Mouse (Mus musculus): ENCODE data around the gene Elavl3. TPM values are rescaled to one million over a fixed set of nuclear protein-coding genes. Genes with fewer than 3 reads are reported as not detected.

Elavl3 gene
- polyA plus RNA-seq (2015; fragmentation: Nextera tagmentation; extraction: Ambion mirVana) = 3.0 and 4.4 TPM in 2 replicates

- peaks cover 24% of the 10 kb centered on the region for H3K4me1 ChIP-seq
- peaks cover 5% of the 10 kb centered on the region for H3K36me3 ChIP-seq
- no peak within 1 kb of the TSS for H3K9ac ChIP-seq
- H3K9me3 ChIP-seq (replicated peaks) = no peaks in the 10 kb centered on the region
- no peak within 1 kb of the TSS for H3K27ac ChIP-seq (replicated peaks)
- H3K4me2 ChIP-seq (replicated peaks) = peak within 1 kb of the TSS; percentile 63
- no peak for ATAC-seq (ENCODE audit: insufficient number of reproducible peaks, low FRiP score, low TSS enrichment, low read depth)
- 2% methylated on average over 23 of the region's 28 CpGs for WGBS
- H3K4me3 ChIP-seq (replicated peaks) = peak within 1 kb of the TSS; percentile 38
- H3K27me3 ChIP-seq = peaks cover 82% of the 10 kb centered on the region
Measured at GRCm38 (mm10) chr9:22051958-22052254, at the start of gene Elavl3. TSS of gene Elavl3 (minus strand) at chr9:22052023.

GRCm38 (mm10) chr9:22099922-22100321 lies 48.1 kb upstream of the Elavl3 start:
- H3K4me2 ChIP-seq (replicated peaks) = peak overlapping the region; percentile 9; the same call in 1 of the 2 replicates
- no peak for ATAC-seq (ENCODE audit: insufficient number of reproducible peaks, low FRiP score, low TSS enrichment, low read depth)

DNA sequence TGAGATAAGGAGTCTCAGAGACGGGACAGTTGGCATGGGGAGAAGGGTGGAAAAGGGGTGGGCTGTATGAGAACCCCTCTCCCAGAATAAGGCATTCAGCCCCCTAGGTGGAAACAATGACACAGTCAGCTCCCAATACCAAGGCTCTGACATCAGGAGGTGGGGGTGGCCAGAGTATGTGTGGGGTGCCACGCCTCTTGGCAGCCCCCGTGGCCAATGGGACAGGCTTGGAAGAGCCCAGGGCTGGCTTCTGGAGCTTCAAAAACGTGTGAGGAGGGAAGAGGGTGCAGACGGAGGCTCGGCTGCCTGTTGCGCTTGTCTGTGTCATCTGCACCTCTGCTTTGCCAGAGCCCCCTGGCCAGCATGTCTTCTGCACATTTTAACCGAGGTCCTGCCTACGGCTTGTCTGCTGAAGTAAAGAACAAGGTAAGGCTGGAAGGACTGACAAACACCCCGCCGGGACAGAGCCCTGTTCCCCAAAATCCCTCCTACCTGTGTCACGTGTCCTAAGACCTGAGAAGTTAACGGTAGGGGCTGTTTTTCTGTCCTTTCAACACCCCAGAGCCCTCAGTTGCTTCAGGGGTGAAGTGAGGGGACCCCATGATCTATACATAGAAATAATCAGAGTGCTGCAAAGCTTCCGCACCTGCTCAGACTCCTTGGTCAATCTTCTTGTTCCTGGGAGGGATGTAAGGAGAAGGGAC lies 47.3 kb upstream of the Elavl3 start, which contains the start of gene Cnn1:
TSS of gene Cnn1 (plus strand) at position 224 of the 704 bp plus-strand sequence.
- Histone ChIP-seq H3K27me3 (peaks cover 32% of the 10 kb centered on the region), H3K27ac (replicated peaks) (no peak within 1 kb of the TSS), H3K4me2 (replicated peaks) (peak within 1 kb of the TSS; percentile 9; the same call in 1 of the 2 replicates), H3K36me3 (no peaks in the 10 kb centered on the region), H3K4me1 (peaks cover 4% of the 10 kb centered on the region; the same call in 1 of the 2 replicates), H3K9me3 (replicated peaks) (no peaks in the 10 kb centered on the region), H3K4me3 (replicated peaks) (0 out of 2 replicates have a peak within 1 kb of the TSS, but pooled peaks have one; percentile 6), H3K9ac (no peak within 1 kb of the TSS)
- no peak for ATAC-seq (ENCODE audit: insufficient number of reproducible peaks, low FRiP score, low TSS enrichment, low read depth)
- 8% methylated on average over 14 of the region's 14 CpGs for WGBS

More at GRCm38 (mm10) chr9:22099922-22100321, 48.1 kb upstream of the Elavl3 start:
- H3K9ac ChIP-seq = no peak overlapping the region
- H3K36me3 ChIP-seq = no peaks in the 10 kb centered on the region
- H3K27ac ChIP-seq (replicated peaks) = no peak overlapping the region
- H3K27me3 ChIP-seq = peaks cover 32% of the 10 kb centered on the region
- WGBS = 4% methylated on average over 18 of the region's 18 CpGs
- H3K9me3 ChIP-seq (replicated peaks) = no peaks in the 10 kb centered on the region
- peaks cover 4% of the 10 kb centered on the region; the same call in 1 of the 2 replicates for H3K4me1 ChIP-seq
- 0 out of 2 replicates have a peak overlapping the region, but pooled peaks have one; percentile 6 for H3K4me3 ChIP-seq (replicated peaks)

DNA sequence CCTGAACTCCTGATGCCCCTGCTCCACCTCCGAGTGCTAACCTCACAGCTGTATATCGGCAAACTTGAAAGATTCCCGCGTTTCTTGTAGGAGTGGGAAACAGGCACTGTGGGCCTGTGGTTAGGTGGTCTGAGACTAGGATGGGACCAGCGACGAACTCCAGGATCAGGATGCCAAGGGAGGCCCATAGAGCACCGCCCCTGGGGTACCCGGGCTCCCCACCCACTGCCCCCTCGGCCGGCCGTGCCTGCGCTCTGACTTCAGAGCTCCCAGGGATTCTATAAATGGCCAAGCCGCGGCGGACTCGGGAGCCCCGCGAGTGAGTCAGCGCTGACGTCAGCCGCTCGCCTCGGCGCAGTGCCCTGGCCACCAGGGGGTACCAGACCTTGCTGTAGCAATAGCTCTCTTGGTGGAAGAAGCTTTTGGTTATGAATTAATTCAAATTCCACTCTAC lies 44.1 kb upstream of the Elavl3 start:
- Histone ChIP-seq H3K4me1 (peaks cover 4% of the 10 kb centered on the region; the same call in 1 of the 2 replicates), H3K4me2 (replicated peaks) (peak overlapping the region; percentile 66), H3K36me3 (no peaks in the 10 kb centered on the region), H3K27me3 (peaks cover 27% of the 10 kb centered on the region), H3K27ac (replicated peaks) (no peak overlapping the region), H3K9me3 (replicated peaks) (no peaks in the 10 kb centered on the region), H3K9ac (peak overlapping the region; percentile 33; the same call in 1 of the 2 replicates), H3K4me3 (replicated peaks) (peak overlapping the region; percentile 37)
- peak; percentile 45; the same call in 1 of the 2 replicates for ATAC-seq (ENCODE audit: insufficient number of reproducible peaks, low FRiP score, low TSS enrichment, low read depth)
- under 1% methylated on average over 24 of the region's 24 CpGs for WGBS

- WGBS = 85% methylated on average over 6 of the region's 6 CpGs
- H3K4me3 ChIP-seq (replicated peaks) = no peak overlapping the region
- ATAC-seq (ENCODE audit: insufficient number of reproducible peaks, low FRiP score, low TSS enrichment, low read depth) = no peak
Measured at GRCm38 (mm10) chr9:22092746-22093145, 40.9 kb upstream of the Elavl3 start.

GRCm38 (mm10) chr9:22089986-22090385 lies 38.2 kb upstream of the Elavl3 start:
- Histone ChIP-seq H3K4me1 (peaks cover 7% of the 10 kb centered on the region), H3K9me3 (replicated peaks) (no peaks in the 10 kb centered on the region), H3K4me3 (replicated peaks) (no peak overlapping the region), H3K27ac (replicated peaks) (no peak overlapping the region), H3K4me2 (replicated peaks) (no peak overlapping the region), H3K36me3 (no peaks in the 10 kb centered on the region), H3K27me3 (no peaks in the 10 kb centered on the region), H3K9ac (no peak overlapping the region)
- 84% methylated on average over 7 of the region's 7 CpGs for WGBS
- no peak for ATAC-seq (ENCODE audit: insufficient number of reproducible peaks, low FRiP score, low TSS enrichment, low read depth)

More at GRCm38 (mm10) chr9:22092746-22093145, 40.9 kb upstream of the Elavl3 start:
- Histone ChIP-seq H3K9ac (no peak overlapping the region), H3K27ac (replicated peaks) (no peak overlapping the region), H3K9me3 (replicated peaks) (no peaks in the 10 kb centered on the region), H3K27me3 (peaks cover 1% of the 10 kb centered on the region; the same call in 1 of the 2 replicates), H3K36me3 (no peaks in the 10 kb centered on the region), H3K4me1 (no peaks in the 10 kb centered on the region), H3K4me2 (replicated peaks) (no peak overlapping the region)

- over 99% methylated on average over 7 of the region's 7 CpGs for WGBS
Measured at GRCm38 (mm10) chr9:22089281-22089680, 37.5 kb upstream of the Elavl3 start.

GRCm38 (mm10) chr9:22087034-22087618 lies 35.3 kb upstream of the Elavl3 start:
- Histone ChIP-seq H3K27me3 (no peaks in the 10 kb centered on the region), H3K36me3 (0 out of 2 replicates have a peak, but pooled peaks cover 2% of the 10 kb centered on the region), H3K27ac (replicated peaks) (no peak overlapping the region), H3K4me2 (replicated peaks) (no peak overlapping the region), H3K4me1 (peaks cover 11% of the 10 kb centered on the region), H3K9ac (no peak overlapping the region), H3K9me3 (replicated peaks) (no peaks in the 10 kb centered on the region), H3K4me3 (replicated peaks) (no peak overlapping the region)
- no peak for ATAC-seq (ENCODE audit: insufficient number of reproducible peaks, low FRiP score, low TSS enrichment, low read depth)
- WGBS = 78% methylated on average over 2 of the region's 2 CpGs

More at GRCm38 (mm10) chr9:22089281-22089680, 37.5 kb upstream of the Elavl3 start:
- no peak overlapping the region for H3K9ac ChIP-seq
- H3K27ac ChIP-seq (replicated peaks) = no peak overlapping the region
- H3K36me3 ChIP-seq = no peaks in the 10 kb centered on the region
- no peaks in the 10 kb centered on the region for H3K27me3 ChIP-seq
- H3K4me2 ChIP-seq (replicated peaks) = no peak overlapping the region
- peaks cover 11% of the 10 kb centered on the region for H3K4me1 ChIP-seq
- H3K9me3 ChIP-seq (replicated peaks) = no peaks in the 10 kb centered on the region
- H3K4me3 ChIP-seq (replicated peaks) = no peak overlapping the region
- ATAC-seq (ENCODE audit: insufficient number of reproducible peaks, low FRiP score, low TSS enrichment, low read depth) = no peak

DNA sequence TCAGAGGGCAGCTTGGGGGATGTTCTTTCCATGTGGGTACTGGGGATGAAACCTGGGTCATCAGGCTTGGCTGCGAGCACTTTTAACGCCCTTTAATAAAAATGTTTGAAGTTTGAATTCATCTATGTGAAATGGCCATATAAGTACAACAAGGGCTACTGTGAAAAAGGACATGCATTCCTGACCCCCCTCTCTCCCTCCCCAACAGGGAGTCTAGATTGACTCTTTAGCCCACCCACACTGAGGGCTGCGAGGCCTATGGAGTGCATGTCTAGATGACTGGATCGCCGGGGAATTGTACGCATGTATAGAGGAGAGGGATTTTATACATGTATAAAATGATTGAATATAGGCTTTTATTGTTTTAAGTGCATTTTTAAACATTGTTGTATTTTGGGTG lies 34.2 kb upstream of the Elavl3 start:
- Histone ChIP-seq H3K4me1 (peaks cover 11% of the 10 kb centered on the region), H3K27ac (replicated peaks) (peak overlapping the region; percentile 87; the same call in 1 of the 2 replicates), H3K27me3 (no peaks in the 10 kb centered on the region), H3K9me3 (replicated peaks) (no peaks in the 10 kb centered on the region), H3K36me3 (0 out of 2 replicates have a peak, but pooled peaks cover 3% of the 10 kb centered on the region), H3K4me2 (replicated peaks) (peak overlapping the region; percentile 77), H3K9ac (peak overlapping the region; percentile 71), H3K4me3 (replicated peaks) (peak overlapping the region; percentile 89)
- 65% methylated on average over 6 of the region's 6 CpGs for WGBS
- ATAC-seq (ENCODE audit: insufficient number of reproducible peaks, low FRiP score, low TSS enrichment, low read depth) = no peak

DNA sequence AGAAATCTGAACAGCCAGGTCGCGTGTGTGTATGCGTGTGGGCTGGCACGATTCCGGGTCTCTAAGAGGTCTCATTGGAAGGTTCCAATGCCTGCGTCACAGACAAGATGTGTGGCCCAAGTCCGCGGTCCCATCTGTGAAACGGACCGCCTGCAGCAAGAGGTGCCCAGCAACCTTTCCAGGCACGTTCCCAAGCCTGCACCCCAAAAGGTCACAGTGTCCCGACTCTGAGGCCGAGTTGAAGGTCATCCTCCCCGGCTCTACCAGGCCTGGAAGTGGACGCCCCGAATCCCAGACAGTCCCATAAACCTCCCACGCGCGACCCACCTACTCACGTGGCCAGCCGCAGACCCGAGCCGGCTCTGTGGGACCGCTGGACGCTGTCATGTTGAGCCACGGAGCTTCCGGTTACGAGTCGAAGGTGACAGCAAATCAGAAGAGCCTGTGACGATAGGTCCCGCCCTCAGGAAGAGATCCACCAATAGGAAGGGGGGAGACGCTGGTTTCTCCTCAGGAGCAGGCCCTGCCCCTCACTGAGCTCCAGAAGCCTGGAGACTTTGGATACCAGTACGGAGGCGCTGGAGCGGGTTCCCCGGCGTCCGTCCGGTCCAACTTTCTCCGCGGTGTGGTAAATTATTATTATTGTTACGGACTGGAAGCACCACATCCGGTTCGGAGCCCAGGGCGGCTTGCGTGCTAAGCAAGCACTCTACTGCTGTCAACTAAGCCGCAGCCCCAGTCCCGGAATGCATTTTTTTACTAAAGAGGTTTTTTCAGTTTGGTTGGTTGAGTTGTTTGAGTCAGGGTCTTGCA lies 33.4 kb upstream of the Elavl3 start, which contains the start of gene Ecsit:
TSS of gene Ecsit (minus strand) at position 417 of the 813 bp plus-strand sequence.
- H3K27ac ChIP-seq (replicated peaks) = peak within 1 kb of the TSS; percentile 87
- peak within 1 kb of the TSS; percentile 77 for H3K4me2 ChIP-seq (replicated peaks)
- peaks cover 5% of the 10 kb centered on the region; the same call in 1 of the 2 replicates for H3K36me3 ChIP-seq
- WGBS = under 1% methylated on average over 48 of the region's 48 CpGs
- peak; percentile 97 for ATAC-seq (ENCODE audit: insufficient number of reproducible peaks, low FRiP score, low TSS enrichment, low read depth)
- peak within 1 kb of the TSS; percentile 89 for H3K4me3 ChIP-seq (replicated peaks)
- H3K9ac ChIP-seq = peak within 1 kb of the TSS; percentile 71
- H3K27me3 ChIP-seq = no peaks in the 10 kb centered on the region
- peaks cover 11% of the 10 kb centered on the region for H3K4me1 ChIP-seq
- no peaks in the 10 kb centered on the region for H3K9me3 ChIP-seq (replicated peaks)
